ENCODE assay signal across 16 mouse cellular contexts in genomic region chr7:110823593-110823992, GRCm38 (mm10). TPM values are rescaled to one million over a fixed set of nuclear protein-coding genes. Genes with fewer than 3 reads are reported as not detected.
DNase-seq lines count a peak whose midpoint lies in the region; ATAC-seq and TF ChIP-seq lines count a peak whose summit lies in the region.
"Had no signal": no experiment of that assay in that cellular context is flagged by ENCODE, and none has a peak within 500 bp of the region (broad histone marks: within the 10 kb centered on the region; RNA-seq: fewer than 3 reads in every experiment).

No protein-coding gene starts in this region.

- TF ChIP-seq POLR2A in myocyte (IDR thresholded peaks at IDR 0.05; ENCODE audit: insufficient read length, low read depth), result no peak

- H3K4me3 ChIP-seq in heart, embryonic 15.5 days, result no peak overlapping the region
- no peak overlapping the region for H3K4me3 ChIP-seq in lung, embryonic 16.5 days (ENCODE audit: low read length)
- H3K4me3 ChIP-seq in myocyte, result no peak overlapping the region
- H3K4me3 ChIP-seq in forebrain, postnatal 0 days (ENCODE audit: low read depth, low read length), result no peak overlapping the region
- H3K4me3 ChIP-seq: embryonic facial prominence, embryonic 15.5 days; hindbrain, embryonic 15.5 days; stomach, embryonic 15.5 days had no signal

- peaks cover 22% of the 10 kb centered on the region for H3K36me3 ChIP-seq in heart, embryonic 15.5 days
- H3K36me3 ChIP-seq in lung, embryonic 16.5 days (ENCODE audit: control insufficient read depth, insufficient read depth, low read length), result peaks cover 13% of the 10 kb centered on the region
- H3K36me3 ChIP-seq in myocyte (ENCODE audit: control insufficient read depth, insufficient read depth), result peaks cover 5% of the 10 kb centered on the region
- H3K36me3 ChIP-seq in forebrain, postnatal 0 days (ENCODE audit: insufficient read depth), result peaks cover 33% of the 10 kb centered on the region

- H3K27ac ChIP-seq in heart, embryonic 15.5 days, result peak overlapping the region; percentile 10; the same call in 1 of the 2 replicates
- peak overlapping the region; percentile 23; the same call in 1 of the 2 replicates for H3K27ac ChIP-seq in lung, embryonic 16.5 days (ENCODE audit: low read length)
- no peak overlapping the region for H3K27ac ChIP-seq in forebrain, postnatal 0 days (ENCODE audit: low read depth, low read length)
- H3K27ac ChIP-seq: embryonic facial prominence, embryonic 15.5 days; hindbrain, embryonic 15.5 days; stomach, embryonic 15.5 days had no signal

- no peaks in the 10 kb centered on the region for H3K27me3 ChIP-seq in heart, embryonic 15.5 days
- no peaks in the 10 kb centered on the region for H3K27me3 ChIP-seq in lung, embryonic 16.5 days (ENCODE audit: control insufficient read depth, insufficient read depth, low read depth, low read length)
- no peaks in the 10 kb centered on the region for H3K27me3 ChIP-seq in myocyte (ENCODE audit: control insufficient read depth, insufficient read depth, insufficient read length)
- no peaks in the 10 kb centered on the region for H3K27me3 ChIP-seq in forebrain, postnatal 0 days (ENCODE audit: insufficient read depth, low read length)
- H3K27me3 ChIP-seq: embryonic facial prominence, embryonic 15.5 days; hindbrain, embryonic 15.5 days; stomach, embryonic 15.5 days had no signal

- peaks cover 46% of the 10 kb centered on the region for H3K4me1 ChIP-seq in heart, embryonic 15.5 days (replicated peaks)
- peaks cover 13% of the 10 kb centered on the region for H3K4me1 ChIP-seq in lung, embryonic 16.5 days (replicated peaks; ENCODE audit: control insufficient read depth, insufficient read depth, low read length)
- no peaks in the 10 kb centered on the region for H3K4me1 ChIP-seq in forebrain, postnatal 0 days (ENCODE audit: insufficient read depth)
- H3K4me1 ChIP-seq: stomach, embryonic 15.5 days had no signal

- H3K79me2 ChIP-seq in myocyte (ENCODE audit: control insufficient read depth, insufficient read depth), result no peaks in the 10 kb centered on the region

- WGBS in heart, embryonic 15.5 days, result 33% methylated on average over 4 of the region's 4 CpGs
- WGBS in lung, embryonic 16.5 days, result 47% methylated on average over 4 of the region's 4 CpGs
- WGBS in forebrain, postnatal 0 days, result 75% methylated on average over 4 of the region's 4 CpGs

- H3ac ChIP-seq in myocyte (ENCODE audit: control insufficient read depth, insufficient read length), result no peak overlapping the region

- H3K9ac ChIP-seq in heart, embryonic 15.5 days, result no peak overlapping the region
- H3K9ac ChIP-seq in lung, embryonic 16.5 days (ENCODE audit: low read length), result no peak overlapping the region
- H3K9ac ChIP-seq in forebrain, postnatal 0 days, result no peak overlapping the region
- H3K9ac ChIP-seq: embryonic facial prominence, embryonic 15.5 days; hindbrain, embryonic 15.5 days; stomach, embryonic 15.5 days had no signal

- no peak for TF ChIP-seq CTCF in forebrain, postnatal 0 days (IDR thresholded peaks at IDR 0.05; ENCODE audit: low read depth)

- H3K9me3 ChIP-seq in heart, embryonic 15.5 days (replicated peaks), result no peaks in the 10 kb centered on the region
- H3K9me3 ChIP-seq in lung, embryonic 16.5 days (ENCODE audit: control insufficient read depth, low read length), result no peaks in the 10 kb centered on the region
- H3K9me3 ChIP-seq in forebrain, postnatal 0 days (ENCODE audit: low read length), result no peaks in the 10 kb centered on the region
- H3K9me3 ChIP-seq: embryonic facial prominence, embryonic 15.5 days; hindbrain, embryonic 15.5 days; stomach, embryonic 15.5 days had no signal

- no peak for DNase-seq in heart, postnatal 4 days
- no peak for DNase-seq in lung, adult 18-20 months
- no peak for DNase-seq in forebrain, postnatal 0 days
- DNase-seq in frontal cortex, postnatal 14 days (ENCODE audit: low spot score in 2 of 2), result no peak
- DNase-seq: adrenal gland, adult 8-10 months; cerebellum, postnatal 25 days; kidney, adult 9 months; layer of hippocampus, adult 9-11 months; lung, postnatal 4 days had no signal

- H3K4me2 ChIP-seq in heart, embryonic 15.5 days, result no peak overlapping the region
- no peak overlapping the region for H3K4me2 ChIP-seq in lung, embryonic 16.5 days (ENCODE audit: low read depth, low read length)
- peak overlapping the region; percentile 57 for H3K4me2 ChIP-seq in myocyte (ENCODE audit: low read depth)
- H3K4me2 ChIP-seq in forebrain, postnatal 0 days (ENCODE audit: low read depth), result no peak overlapping the region
- H3K4me2 ChIP-seq: embryonic facial prominence, embryonic 15.5 days; hindbrain, embryonic 15.5 days; stomach, embryonic 15.5 days had no signal

- ATAC-seq in heart, embryonic 15.5 days (replicated peaks; ENCODE audit: insufficient number of reproducible peaks, insufficient read depth, low FRiP score, low read depth), result no peak
- ATAC-seq in lung, embryonic 16.5 days (ENCODE audit: low read depth), result peak; percentile 64
- 0 out of 2 replicates have a peak, but pooled peaks have one; percentile 35 for ATAC-seq in erythroid progenitor cell, adult 5-6 weeks (replicated peaks; ENCODE audit: low FRiP score, poor library complexity, severe bottlenecking)
- ATAC-seq in forebrain, postnatal 0 days, result no peak

TF ChIP-seq in myocyte, 11 proteins besides CTCF, POLR2A, EP300 and RAD21:
- TF ChIP-seq MAX (IDR thresholded peaks at IDR 0.05; ENCODE audit: low read depth), result no peak
- TF ChIP-seq SRF (IDR thresholded peaks at IDR 0.05; ENCODE audit: control insufficient read depth, insufficient read length, low read depth), result no peak
- TF ChIP-seq REST (IDR thresholded peaks at IDR 0.05; ENCODE audit: insufficient read depth, insufficient read length), result no peak
- no peak for TF ChIP-seq TCF3 (IDR thresholded peaks at IDR 0.05; ENCODE audit: insufficient read length, low read depth)
- no peak for TF ChIP-seq TCF12 (IDR thresholded peaks at IDR 0.05; ENCODE audit: insufficient read depth, poor library complexity, severe bottlenecking)
- TF ChIP-seq POLR2AphosphoS2 (IDR thresholded peaks at IDR 0.05; ENCODE audit: insufficient read length, low read depth), result no peak
- TF ChIP-seq MYOG (IDR thresholded peaks at IDR 0.05; ENCODE audit: control insufficient read depth in 1 of 3, insufficient read depth in 1 of 3, insufficient read length in 2 of 3, low read depth in 2 of 3), result no peak
- no peak for TF ChIP-seq MYOD1 (IDR thresholded peaks at IDR 0.05; ENCODE audit: control insufficient read depth in 1 of 3, insufficient read length in 2 of 3, low read depth in 2 of 3)
- TF ChIP-seq CEBPB (IDR thresholded peaks at IDR 0.05; ENCODE audit: insufficient read depth, poor library complexity, severe bottlenecking), result no peak
- no peak for TF ChIP-seq USF1 (IDR thresholded peaks at IDR 0.05; ENCODE audit: low read depth)
- no peak for TF ChIP-seq E2F4 (IDR thresholded peaks at IDR 0.05; ENCODE audit: insufficient read depth)

RNA-seq across cellular contexts. Expression of gene Rnf141, which starts 20.7 kb away (rescaled TPM):
- 30.0 and 31.0 TPM in 2 replicates for polyA plus RNA-seq in heart, embryonic 15.5 days (2015; fragmentation: Nextera tagmentation; extraction: Ambion mirVana)
- total RNA-seq in heart, postnatal 4 days (2021), result 10 to 100 TPM; 51.9 to 57.6 TPM
- polyA plus RNA-seq in lung, embryonic 16.5 days (2015; fragmentation: Nextera tagmentation; extraction: Ambion mirVana), result 37.5 and 37.7 TPM in 2 replicates
- total RNA-seq in erythroid progenitor cell, adult 5-6 weeks (2015; ENCODE audit: low replicate concordance), result 42.2 and 46.1 TPM in 2 replicates
- total RNA-seq in erythroid progenitor cell, adult 5-6 weeks (2017; ENCODE audit: low replicate concordance), result 27.2 and 59.8 TPM in 2 replicates
- polyA plus RNA-seq in myocyte (2012; fragmentation: generic; extraction: Trizol), result 12.3 TPM
- 81.8 and 98.9 TPM in 2 replicates for total RNA-seq in forebrain, postnatal 0 days (2014; rRNA removed)
- polyA plus RNA-seq in forebrain, postnatal 0 days (2015; fragmentation: Nextera tagmentation; extraction: Ambion mirVana), result 38.6 and 44.9 TPM in 2 replicates

RNA-seq across cellular contexts. Expression of gene Lyve1, which starts 39.4 kb away (rescaled TPM):
- 11.9 and 13.2 TPM in 2 replicates for polyA plus RNA-seq in heart, embryonic 15.5 days (2015; fragmentation: Nextera tagmentation; extraction: Ambion mirVana)
- total RNA-seq in heart, postnatal 4 days (2021), result 10 to 100 TPM in 1 of 2 experiments, 1 to 10 TPM in 1; 9.0 to 10.2 TPM
- polyA plus RNA-seq in lung, embryonic 16.5 days (2015; fragmentation: Nextera tagmentation; extraction: Ambion mirVana), result 67.3 and 72.5 TPM in 2 replicates
- not detected in 2 replicates for total RNA-seq in erythroid progenitor cell, adult 5-6 weeks (2015; ENCODE audit: low replicate concordance)
- not detected in 2 replicates for total RNA-seq in erythroid progenitor cell, adult 5-6 weeks (2017; ENCODE audit: low replicate concordance)
- polyA plus RNA-seq in myocyte (2012; fragmentation: generic; extraction: Trizol), result not detected
- total RNA-seq in forebrain, postnatal 0 days (2014; rRNA removed), result 8.4 and 12.3 TPM in 2 replicates
- polyA plus RNA-seq in forebrain, postnatal 0 days (2015; fragmentation: Nextera tagmentation; extraction: Ambion mirVana), result 5.8 and 6.6 TPM in 2 replicates

RNA-seq across cellular contexts. Expression of gene Ampd3, which starts 55.6 kb away (rescaled TPM):
- polyA plus RNA-seq in heart, embryonic 15.5 days (2015; fragmentation: Nextera tagmentation; extraction: Ambion mirVana), result 8.0 and 9.3 TPM in 2 replicates
- total RNA-seq in heart, postnatal 4 days (2021), result 10 to 100 TPM; 23.8 to 30.3 TPM
- polyA plus RNA-seq in lung, embryonic 16.5 days (2015; fragmentation: Nextera tagmentation; extraction: Ambion mirVana), result 2.7 and 3.0 TPM in 2 replicates
- total RNA-seq in erythroid progenitor cell, adult 5-6 weeks (2015; ENCODE audit: low replicate concordance), result 80.7 and 109 TPM in 2 replicates
- 72.2 and 104 TPM in 2 replicates for total RNA-seq in erythroid progenitor cell, adult 5-6 weeks (2017; ENCODE audit: low replicate concordance)
- 8.2 TPM for polyA plus RNA-seq in myocyte (2012; fragmentation: generic; extraction: Trizol)
- total RNA-seq in forebrain, postnatal 0 days (2014; rRNA removed), result 9.9 and 11.0 TPM in 2 replicates
- polyA plus RNA-seq in forebrain, postnatal 0 days (2015; fragmentation: Nextera tagmentation; extraction: Ambion mirVana), result 4.8 and 8.6 TPM in 2 replicates

Comparison
In these comparisons a context has a peak if more than half of its experiments do, and no peak if none do; other contexts are left out.
1. ATAC-seq: peak in lung, embryonic 16.5 days (single experiment) and erythroid progenitor cell, adult 5-6 weeks (single experiment); none in heart, embryonic 15.5 days (single experiment) and forebrain, postnatal 0 days (single experiment).